Mouse (Mus musculus) midbrain, embryonic 16.5 days (tissue): ENCODE data around the gene Parp16. TPM values are rescaled to one million over a fixed set of nuclear protein-coding genes. Genes with fewer than 3 reads are reported as not detected.
A peak's percentile ranks its signal among the peaks of the same experiment; 100 is the strongest.

Experiments
- ATAC-seq: fragments of 200-750 bp; cut with Nextera tagmentation; 2 replicates; pipeline ENCODE4 v1.8.0; 2017; ENCODE audit warnings: moderate TSS enrichment
- H3K27ac ChIP-seq: fragments of 300-500 bp; sonication (generic); 2 replicates; pipeline ENCODE4 v1.5.1; 2014; ENCODE audit warnings: mild to moderate bottlenecking, low read length, mixed read lengths
- H3K27me3 ChIP-seq: fragments of 300-500 bp; sonication (generic); 2 replicates; pipeline ENCODE4 v1.6.1; 2014; ENCODE audit warnings: low read depth, low read length, mixed read lengths; ENCODE audit not compliant: control insufficient read depth, insufficient read depth
- H3K36me3 ChIP-seq: fragments of 300-500 bp; sonication (generic); 2 replicates; pipeline ENCODE4 v1.6.1; 2014; ENCODE audit warnings: mild to moderate bottlenecking, low read length, moderate library complexity, mixed read lengths; ENCODE audit not compliant: control insufficient read depth, insufficient read depth
- H3K4me1 ChIP-seq: fragments of 300-500 bp; sonication (generic); 2 replicates; pipeline ENCODE4 v1.6.1; 2014; ENCODE audit warnings: mild to moderate bottlenecking, low read length, mixed read lengths; ENCODE audit not compliant: control insufficient read depth, insufficient read depth
- H3K4me2 ChIP-seq: fragments of 300-500 bp; sonication (generic); 2 replicates; pipeline ENCODE4 v1.6.1; 2014; ENCODE audit warnings: mild to moderate bottlenecking, low read length, mixed read lengths
- H3K4me3 ChIP-seq: fragments of 300-500 bp; sonication (generic); 2 replicates; pipeline ENCODE4 v1.5.1; 2014; ENCODE audit warnings: low read depth, mild to moderate bottlenecking, low read length, moderate library complexity, mixed read lengths
- H3K9ac ChIP-seq: fragments of 300-500 bp; sonication (generic); 2 replicates; pipeline ENCODE4 v1.6.1; 2014; ENCODE audit warnings: low read depth, low read length, mixed read lengths
- H3K9me3 ChIP-seq: fragments of 300-500 bp; sonication (generic); replicated peaks from 2 replicates; pipeline ENCODE4 v1.6.1; 2014; ENCODE audit warnings: mild to moderate bottlenecking, low read length, mixed read lengths; ENCODE audit not compliant: control insufficient read depth, poor library complexity, severe bottlenecking
- WGBS: fragments of 180-500 bp; shearing (Covaris S2); extraction: QIAGEN DNeasy Blood & Tissue Kit; methylation state at CpG from one replicate; pipeline ENCODE4 v1.1.7; 2014; 5-methylcytosine and 5-hydroxymethylcytosine counted together
- polyA plus RNA-seq: library from polyadenylated mRNA; unstranded; fragments of >200 nt; fragmentation: Nextera tagmentation; extraction: Ambion mirVana; gene quantifications from 2 replicates; pipeline ENCODE4 v1.2.1, GENCODE M21; 2015

Parp16 gene
- polyA plus RNA-seq, 1 experiment from 2014 or later: 8.5 TPM

GRCm38 (mm10) chr9:65231284-65231683 lies 36.1 kb downstream of the Parp16 start:
- Histone ChIP-seq H3K4me2 (no peak overlapping the region), H3K9ac (no peak overlapping the region), H3K27ac (no peak overlapping the region), H3K9me3 (no peaks in the 10 kb centered on the region), H3K4me1 (no peaks in the 10 kb centered on the region), H3K4me3 (no peak overlapping the region), H3K27me3 (no peaks in the 10 kb centered on the region), H3K36me3 (peaks cover 14% of the 10 kb centered on the region; the same call in 1 of the 2 replicates)
- 57% methylated on average over 7 of the region's 8 CpGs for WGBS
- peak; percentile 28; the same call in 1 of the 2 replicates for ATAC-seq

- H3K36me3 ChIP-seq: peaks cover 13% of the 10 kb centered on the region; the same call in 1 of the 2 replicates
- H3K4me1 ChIP-seq: no peaks in the 10 kb centered on the region
- no peak overlapping the region for H3K9ac ChIP-seq
- 93% methylated on average over 9 of the region's 9 CpGs for WGBS
- H3K27ac ChIP-seq: no peak overlapping the region
- H3K4me3 ChIP-seq: no peak overlapping the region
- no peak overlapping the region for H3K4me2 ChIP-seq
- H3K9me3 ChIP-seq: no peaks in the 10 kb centered on the region
- H3K27me3 ChIP-seq: no peaks in the 10 kb centered on the region
- ATAC-seq: no peak
These were observed 38.3 kb downstream of the Parp16 start for GRCm38 (mm10) chr9:65233243-65233985.

- Histone ChIP-seq H3K27ac (no peak overlapping the region), H3K4me3 (no peak overlapping the region), H3K9ac (no peak overlapping the region), H3K4me1 (no peaks in the 10 kb centered on the region), H3K9me3 (no peaks in the 10 kb centered on the region), H3K4me2 (no peak overlapping the region), H3K36me3 (peaks cover 10% of the 10 kb centered on the region; the same call in 1 of the 2 replicates), H3K27me3 (no peaks in the 10 kb centered on the region)
- no peak for ATAC-seq
- WGBS: 89% methylated on average over 3 of the region's 3 CpGs
These were observed 39.6 kb downstream of the Parp16 start for GRCm38 (mm10) chr9:65234734-65235133.

GRCm38 (mm10) chr9:65235601-65236000 lies 40.4 kb downstream of the Parp16 start:
- Histone ChIP-seq H3K9me3 (no peaks in the 10 kb centered on the region), H3K27ac (no peak overlapping the region), H3K36me3 (peaks cover 10% of the 10 kb centered on the region; the same call in 1 of the 2 replicates), H3K4me1 (no peaks in the 10 kb centered on the region), H3K9ac (no peak overlapping the region), H3K4me3 (no peak overlapping the region), H3K4me2 (no peak overlapping the region), H3K27me3 (no peaks in the 10 kb centered on the region)
- 64% methylated on average over 1 of the region's 1 CpGs for WGBS
- ATAC-seq: no peak

- WGBS: 83% methylated on average over 11 of the region's 11 CpGs
- no peak overlapping the region for H3K9ac ChIP-seq
These were observed 42.5 kb downstream of the Parp16 start for GRCm38 (mm10) chr9:65237616-65238015.

GRCm38 (mm10) chr9:65238191-65238760 lies 43.1 kb downstream of the Parp16 start:
- H3K9ac ChIP-seq: no peak overlapping the region
- H3K27me3 ChIP-seq: no peaks in the 10 kb centered on the region
- no peak overlapping the region for H3K4me3 ChIP-seq
- no peak for ATAC-seq
- H3K27ac ChIP-seq: no peak overlapping the region
- no peaks in the 10 kb centered on the region for H3K9me3 ChIP-seq
- H3K4me1 ChIP-seq: no peaks in the 10 kb centered on the region
- WGBS: 75% methylated on average over 13 of the region's 13 CpGs
- H3K36me3 ChIP-seq: peaks cover 6% of the 10 kb centered on the region; the same call in 1 of the 2 replicates
- no peak overlapping the region for H3K4me2 ChIP-seq

More at GRCm38 (mm10) chr9:65237616-65238015, 42.5 kb downstream of the Parp16 start:
- H3K27ac ChIP-seq: no peak overlapping the region
- no peaks in the 10 kb centered on the region for H3K9me3 ChIP-seq
- ATAC-seq: no peak
- H3K36me3 ChIP-seq: peaks cover 6% of the 10 kb centered on the region; the same call in 1 of the 2 replicates
- no peaks in the 10 kb centered on the region for H3K4me1 ChIP-seq
- no peaks in the 10 kb centered on the region for H3K27me3 ChIP-seq
- no peak overlapping the region for H3K4me2 ChIP-seq
- no peak overlapping the region for H3K4me3 ChIP-seq

- ATAC-seq: no peak
- 92% methylated on average over 4 of the region's 4 CpGs for WGBS
- no peaks in the 10 kb centered on the region for H3K27me3 ChIP-seq
- no peak overlapping the region for H3K27ac ChIP-seq
- 0 out of 2 replicates have a peak, but pooled peaks cover 3% of the 10 kb centered on the region for H3K36me3 ChIP-seq
- no peak overlapping the region for H3K9ac ChIP-seq
- no peaks in the 10 kb centered on the region for H3K4me1 ChIP-seq
- no peak overlapping the region for H3K4me3 ChIP-seq
- no peaks in the 10 kb centered on the region for H3K9me3 ChIP-seq
- no peak overlapping the region for H3K4me2 ChIP-seq
These were observed 44.0 kb downstream of the Parp16 start for GRCm38 (mm10) chr9:65239176-65239575.

- H3K9ac ChIP-seq: no peak overlapping the region
- H3K27ac ChIP-seq: no peak overlapping the region
- no peak overlapping the region for H3K4me2 ChIP-seq
- no peaks in the 10 kb centered on the region for H3K27me3 ChIP-seq
- 88% methylated on average over 5 of the region's 5 CpGs for WGBS
- H3K9me3 ChIP-seq: no peaks in the 10 kb centered on the region
- H3K4me1 ChIP-seq: no peaks in the 10 kb centered on the region
- no peak for ATAC-seq
- H3K4me3 ChIP-seq: no peak overlapping the region
- H3K36me3 ChIP-seq: 0 out of 2 replicates have a peak, but pooled peaks cover 3% of the 10 kb centered on the region
These were observed 44.6 kb downstream of the Parp16 start for GRCm38 (mm10) chr9:65239731-65240130.

- 68% methylated on average over 3 of the region's 3 CpGs for WGBS
- H3K36me3 ChIP-seq: 0 out of 2 replicates have a peak, but pooled peaks cover 3% of the 10 kb centered on the region
- no peak overlapping the region for H3K4me3 ChIP-seq
- no peak for ATAC-seq
- no peaks in the 10 kb centered on the region for H3K27me3 ChIP-seq
- no peaks in the 10 kb centered on the region for H3K4me1 ChIP-seq
- no peak overlapping the region for H3K9ac ChIP-seq
- no peaks in the 10 kb centered on the region for H3K9me3 ChIP-seq
- H3K4me2 ChIP-seq: no peak overlapping the region
- no peak overlapping the region for H3K27ac ChIP-seq
These were observed 45.4 kb downstream of the Parp16 start for GRCm38 (mm10) chr9:65240587-65240986.
